Mouse (Mus musculus): ENCODE measurements around the gene Arhgef2.
"Not testable (repeated sequence)": the region's sequence is repeated elsewhere in the genome, so short reads cannot be mapped to it uniquely, and the experiment has no call there.

Arhgef2 gene

DNA sequence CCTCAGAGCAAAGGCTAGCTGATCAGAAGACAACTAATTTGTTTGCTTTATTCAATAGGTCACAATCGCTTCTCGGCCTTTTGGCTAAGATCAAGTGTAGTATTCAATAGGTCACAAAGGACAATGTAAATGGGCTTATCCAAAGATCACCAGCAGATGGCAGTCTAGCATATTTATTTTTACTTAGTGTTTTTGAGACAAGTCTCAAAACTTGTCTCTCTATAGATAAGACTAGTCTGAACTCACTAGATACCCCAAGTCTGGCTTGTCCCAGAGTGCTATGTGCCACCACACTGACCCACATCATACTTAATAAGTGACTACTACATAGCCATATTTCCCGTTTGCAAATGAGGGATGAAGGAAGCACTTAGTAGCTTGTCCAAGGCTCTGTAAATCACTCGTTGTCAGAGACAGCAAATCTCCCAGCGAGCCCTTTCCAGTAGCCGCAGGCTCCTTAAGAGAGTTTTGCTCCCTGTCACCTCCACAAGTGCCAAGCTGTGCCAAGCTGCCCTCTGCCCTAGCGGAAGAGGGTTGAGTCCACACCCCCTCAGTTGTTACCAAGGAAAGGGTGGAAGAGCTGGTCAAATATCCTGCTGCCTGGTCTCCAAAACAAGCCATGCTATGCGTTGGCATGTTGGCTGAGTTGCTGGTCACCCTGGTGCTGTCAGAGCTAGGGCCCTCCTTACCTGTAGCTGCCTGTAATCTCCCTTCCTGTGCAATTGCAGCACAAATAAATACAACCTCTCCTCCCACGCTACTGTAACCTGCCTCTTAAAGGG is 13.6 kb upstream of the Arhgef2 start:
- peak; percentile 83 for DNase-seq

DNA sequence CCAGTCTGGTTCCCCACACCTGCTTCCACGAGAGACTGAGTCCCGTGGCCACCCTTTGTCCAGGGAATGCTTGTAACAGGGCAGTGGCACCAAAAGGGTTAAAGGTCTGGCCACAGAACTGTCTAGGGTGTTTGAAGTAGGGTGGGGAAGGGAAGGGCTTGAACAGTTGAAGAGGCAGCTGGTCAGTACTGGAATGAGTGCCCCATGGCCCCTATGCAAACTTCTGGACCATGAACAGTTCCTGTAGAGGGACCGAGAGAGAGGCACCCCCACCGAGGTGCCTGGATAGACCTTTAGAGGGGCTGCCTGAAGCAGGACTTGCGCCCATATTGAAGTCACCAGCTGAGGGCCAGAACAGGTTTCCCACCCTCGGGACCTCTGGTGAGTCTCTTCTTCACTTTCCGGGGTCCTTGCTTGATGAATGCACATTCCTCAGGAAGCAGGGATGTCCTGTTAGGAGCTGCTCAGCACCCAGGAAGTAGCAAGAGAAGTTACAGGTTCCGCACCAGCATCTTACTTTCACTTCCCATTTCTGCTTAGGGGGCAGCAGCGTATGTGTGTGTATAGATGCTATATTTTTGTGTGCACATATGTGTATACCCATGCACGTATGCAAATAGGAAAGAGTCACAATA is 12.7 kb upstream of the Arhgef2 start:
- no peak for DNase-seq

DNA sequence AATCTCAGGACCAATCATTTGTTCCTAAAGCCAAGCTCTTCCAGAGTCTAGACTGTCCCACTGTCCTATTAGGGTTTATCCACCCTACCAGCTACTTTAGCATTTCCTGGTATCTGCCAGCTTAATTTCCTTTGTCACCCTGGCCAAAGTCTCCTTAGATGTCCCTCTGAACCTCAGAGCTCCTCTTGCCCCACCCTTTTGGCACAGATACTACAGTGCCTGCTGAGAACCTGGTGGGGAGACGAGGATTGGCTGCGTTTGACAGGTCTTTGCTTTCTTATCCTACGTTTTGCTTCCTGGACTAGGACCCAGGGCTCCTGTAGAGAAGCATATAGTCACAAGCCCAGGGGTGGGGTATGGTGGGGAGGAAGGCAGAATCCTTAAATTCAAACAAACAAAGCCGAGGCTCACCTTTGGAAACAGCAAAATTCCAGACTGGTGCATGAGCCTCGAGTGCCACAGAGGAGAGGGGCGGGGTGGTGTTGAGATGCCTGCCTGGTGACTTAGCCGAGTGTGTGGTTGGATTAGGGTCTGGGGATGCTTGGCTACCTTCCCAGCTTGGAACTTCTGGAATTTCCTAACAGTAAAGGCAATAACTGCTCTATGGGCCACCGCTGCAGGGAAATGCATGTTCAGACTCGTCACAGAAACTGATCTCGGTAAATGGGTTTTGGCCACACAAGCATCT is 11.7 kb upstream of the Arhgef2 start:
- no peak for DNase-seq

DNA sequence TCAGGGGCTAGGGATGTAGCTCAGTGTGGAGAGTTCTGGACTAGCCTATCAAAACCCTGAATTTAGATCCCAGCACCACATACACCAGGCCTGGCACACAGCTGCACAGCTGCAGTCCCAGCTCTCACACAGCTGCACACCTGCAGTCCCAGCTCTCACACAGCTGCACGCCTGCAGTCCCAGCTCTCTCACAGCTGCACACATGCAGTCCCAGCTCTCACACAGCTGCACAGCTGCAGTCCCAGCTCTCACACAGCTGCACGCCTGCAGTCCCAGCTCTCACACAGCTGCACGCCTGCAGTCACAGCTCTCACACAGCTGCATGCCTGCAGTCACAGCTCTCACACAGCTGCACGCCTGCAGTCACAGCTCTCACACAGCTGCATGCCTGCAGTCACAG is 9.2 kb upstream of the Arhgef2 start:
- DNase-seq: not testable (repeated sequence)

DNA sequence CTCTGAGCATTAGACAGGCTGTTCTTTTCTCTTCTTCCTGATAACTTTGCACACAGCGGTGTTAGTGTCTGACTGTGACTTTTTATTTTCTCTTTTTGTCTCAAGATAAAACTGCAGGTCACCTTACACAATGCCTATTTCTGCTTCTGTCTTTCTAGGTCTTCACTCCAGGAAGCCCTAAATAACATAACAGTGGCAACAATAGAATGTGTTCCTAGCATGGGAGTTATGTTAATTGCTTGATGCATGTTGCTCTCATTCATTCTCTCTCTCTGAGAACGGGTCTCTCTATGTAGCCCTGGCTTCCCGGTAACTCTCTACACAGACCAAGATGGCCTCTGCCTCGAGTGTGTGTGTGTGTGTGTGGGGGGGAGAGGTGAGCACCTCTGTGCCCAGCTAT is 3.3 kb upstream of the Arhgef2 start:
- no peak for DNase-seq

DNA sequence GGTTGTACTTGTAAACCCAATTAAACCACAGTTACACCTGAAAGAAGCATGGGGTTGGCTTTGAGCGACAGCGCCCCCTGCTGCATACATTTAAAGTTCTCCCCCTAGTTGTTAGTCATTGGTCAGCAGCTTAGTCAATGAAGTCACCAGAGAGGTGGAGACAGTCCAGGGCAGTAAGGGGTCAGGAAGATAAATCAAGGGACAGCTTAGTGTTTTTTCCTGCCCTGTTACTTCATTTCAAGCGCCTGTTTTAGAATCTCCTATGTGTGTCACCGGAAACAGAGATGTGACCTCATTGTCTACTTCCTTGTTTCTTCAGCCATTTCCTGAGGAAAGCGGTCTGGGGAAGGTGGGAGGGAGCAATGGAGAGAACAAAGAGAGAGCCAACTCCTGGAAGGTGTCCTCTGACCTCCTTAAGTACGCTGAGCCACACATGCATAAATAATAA is 2.0 kb upstream of the Arhgef2 start:
- DNase-seq: peak; percentile 65

DNA sequence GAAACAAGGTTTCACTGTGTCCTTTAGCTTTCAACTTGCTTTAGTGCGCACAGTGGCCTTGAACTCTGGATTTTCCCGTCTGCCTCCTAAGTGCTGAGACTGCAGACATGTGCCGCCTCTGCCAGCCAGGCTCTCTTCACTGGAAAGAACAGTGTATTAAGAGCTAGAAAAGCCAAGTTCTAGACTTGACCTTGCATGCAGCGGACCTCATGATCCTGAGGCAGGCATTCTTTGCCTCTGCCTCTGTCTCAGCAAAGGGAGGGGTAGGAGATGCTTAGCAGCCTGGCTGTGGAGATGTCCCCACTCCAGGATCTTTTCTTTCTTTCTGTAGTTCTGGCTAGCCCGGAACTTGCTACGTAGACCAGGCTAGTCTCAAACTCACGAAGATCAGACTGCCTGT is 903 bp upstream of the Arhgef2 start:
- DNase-seq: no peak

DNA sequence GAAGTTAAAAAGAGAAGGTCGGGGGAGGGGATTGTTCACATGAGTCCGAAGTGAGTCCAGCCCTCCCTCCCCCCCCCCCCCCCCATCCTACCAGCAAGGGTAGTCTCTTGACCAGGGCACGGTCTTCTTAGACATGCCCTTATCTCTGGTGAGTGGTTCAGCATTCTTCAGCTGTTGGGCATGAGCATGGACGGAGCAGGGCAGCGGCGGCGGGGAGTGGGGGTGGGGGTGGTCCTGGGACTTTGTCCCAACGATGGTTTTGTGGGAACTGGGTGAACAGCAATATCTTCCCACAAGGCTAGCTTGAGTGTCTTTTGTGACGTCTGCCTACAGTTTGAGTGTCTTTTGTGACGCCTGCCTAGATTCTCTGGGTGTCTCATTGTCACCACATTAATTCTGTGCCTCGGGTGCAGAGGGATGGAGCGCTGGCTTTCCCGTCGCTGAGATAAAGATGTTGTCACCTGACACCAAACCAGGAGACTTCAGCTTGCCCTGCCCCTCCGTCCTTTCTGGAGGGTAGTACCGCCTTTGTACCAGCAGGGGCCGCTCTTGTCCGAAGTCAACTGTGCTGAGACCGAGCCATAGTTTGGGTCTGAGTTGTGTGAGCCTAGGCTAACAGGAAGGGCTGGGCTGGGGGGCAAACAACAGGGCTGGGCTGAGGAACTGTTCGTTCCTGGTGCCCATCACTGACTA is 1.4 kb downstream of the Arhgef2 start:
- peak; percentile 90 for DNase-seq

DNA sequence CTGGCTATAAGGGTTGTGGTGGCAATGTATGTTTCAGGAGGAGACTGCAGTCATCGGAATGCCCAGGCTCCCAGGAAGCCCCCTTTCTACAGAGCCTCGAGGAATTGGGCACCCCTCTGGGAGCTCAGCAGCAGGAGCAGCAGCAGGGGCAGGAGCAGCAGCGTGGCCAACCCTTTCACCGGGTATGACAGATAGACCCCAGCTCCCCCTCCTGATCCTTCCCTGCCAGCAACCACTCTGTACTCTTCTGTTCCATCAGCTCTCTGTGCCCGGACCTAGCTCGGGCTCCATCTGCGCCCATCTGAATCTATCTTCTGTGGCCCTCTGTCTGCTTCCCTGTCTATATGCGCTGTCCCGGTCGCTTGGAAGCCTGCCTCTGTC is 2.0 kb downstream of the Arhgef2 start:
- no peak for DNase-seq

DNA sequence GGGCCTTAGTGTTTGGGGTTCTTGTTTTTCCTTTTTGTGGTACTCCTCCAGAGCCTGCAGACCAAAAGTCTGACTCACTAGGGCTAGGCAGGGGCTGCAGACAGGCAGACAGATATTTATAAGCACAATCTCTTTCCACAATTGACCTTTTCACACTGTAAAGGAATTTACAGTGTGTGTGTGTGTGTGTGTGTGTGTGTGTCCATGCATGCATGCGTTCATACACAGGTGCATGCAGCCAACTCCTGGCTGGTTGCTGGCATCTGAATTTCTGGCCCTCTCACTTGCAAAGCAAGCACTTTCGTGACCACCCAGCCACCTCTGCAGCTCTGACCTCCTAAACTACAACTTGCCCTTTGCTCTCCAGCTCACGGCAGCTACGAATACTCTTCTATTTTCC is 3.3 kb downstream of the Arhgef2 start:
- no peak for DNase-seq

DNA sequence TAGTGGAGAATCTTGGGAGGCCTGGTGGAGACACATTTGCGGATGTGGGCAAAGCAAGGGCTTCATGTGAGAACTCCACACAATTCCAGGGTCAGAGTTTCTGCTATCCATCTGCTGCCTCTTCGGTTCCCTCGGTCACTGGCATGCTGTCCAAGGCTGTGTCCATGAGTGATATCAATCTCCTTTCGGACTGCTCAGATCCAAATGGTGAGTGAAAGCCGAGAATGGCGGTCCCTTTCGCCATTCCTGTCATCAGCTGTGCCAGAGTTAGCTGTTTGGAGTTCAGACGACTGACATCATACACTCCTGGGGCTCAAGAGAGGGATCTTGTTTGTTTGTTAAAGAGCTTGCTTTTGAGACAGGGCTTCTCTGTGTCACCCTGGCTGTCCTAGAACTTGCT is 8.7 kb downstream of the Arhgef2 start:
- DNase-seq: no peak

DNA sequence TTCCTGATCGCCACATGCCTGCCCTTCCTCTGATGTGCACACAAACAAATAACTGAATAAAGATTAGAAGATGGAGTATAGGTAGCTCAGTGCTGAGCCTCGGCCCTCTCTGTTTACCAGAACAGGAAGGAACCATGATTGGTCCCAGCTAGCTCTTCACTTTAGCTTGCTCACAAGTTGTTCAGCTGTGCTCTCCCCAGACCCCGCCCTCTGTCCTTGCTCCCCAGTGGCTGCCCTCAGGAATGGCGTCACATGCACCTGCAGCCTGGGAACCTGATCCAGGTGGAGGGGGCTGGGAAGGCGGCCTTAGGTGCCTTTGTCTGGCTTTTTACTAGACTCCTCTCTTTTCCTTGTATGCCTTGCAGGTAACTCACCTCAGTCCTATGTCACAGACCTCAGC is 9.4 kb downstream of the Arhgef2 start:
- no peak for DNase-seq

DNA sequence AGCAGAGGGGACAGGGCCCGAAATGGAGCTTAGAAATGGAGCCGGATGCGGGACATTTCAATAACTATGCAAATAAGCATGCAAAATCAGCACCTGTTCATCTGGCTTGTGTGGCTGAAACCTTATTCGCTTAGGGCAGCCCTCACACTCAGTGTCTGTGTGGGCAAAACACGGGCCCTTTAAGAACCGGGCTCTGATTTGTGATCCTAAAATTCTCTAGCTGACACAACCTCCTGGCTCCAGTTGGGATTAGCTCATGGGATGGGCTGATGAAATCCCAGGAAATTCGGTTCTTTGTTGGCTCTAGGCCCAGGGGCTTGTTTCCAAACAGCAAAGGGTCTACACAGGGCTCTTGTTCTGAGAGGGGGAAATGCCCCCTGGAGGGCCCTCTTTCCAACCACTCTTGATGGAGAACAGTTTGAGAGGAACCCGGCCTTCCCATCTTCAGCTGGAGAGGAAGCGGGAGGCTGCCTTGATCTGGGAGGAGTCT is 10.2 kb downstream of the Arhgef2 start:
- DNase-seq: no peak

DNA sequence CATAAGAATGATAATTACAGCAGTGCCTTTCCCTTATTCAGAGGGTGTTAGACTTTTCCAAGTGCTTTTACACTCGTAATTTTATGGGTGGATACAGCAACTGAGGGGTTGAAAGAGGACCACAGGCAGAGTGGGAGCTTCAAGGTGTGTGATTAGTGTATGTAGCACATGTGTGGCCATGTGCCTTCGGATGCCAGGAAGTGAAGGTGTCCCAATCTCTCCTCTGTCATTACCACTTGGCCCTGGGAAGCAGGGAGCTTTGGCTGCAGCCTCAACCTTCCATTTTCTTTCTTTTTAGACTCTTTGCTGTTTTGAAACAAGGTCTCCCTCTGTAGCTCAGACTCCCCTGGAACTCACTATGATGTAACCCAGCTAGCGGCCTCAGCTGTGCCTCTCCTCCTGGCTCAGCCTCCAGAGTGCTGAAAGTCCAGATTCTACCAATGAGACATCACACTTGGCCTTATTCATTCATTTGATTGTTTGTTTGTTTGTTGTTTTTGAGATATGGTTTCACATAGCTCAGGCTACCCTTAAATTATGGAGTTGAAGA is 11.3 kb downstream of the Arhgef2 start:
- DNase-seq: no peak

DNA sequence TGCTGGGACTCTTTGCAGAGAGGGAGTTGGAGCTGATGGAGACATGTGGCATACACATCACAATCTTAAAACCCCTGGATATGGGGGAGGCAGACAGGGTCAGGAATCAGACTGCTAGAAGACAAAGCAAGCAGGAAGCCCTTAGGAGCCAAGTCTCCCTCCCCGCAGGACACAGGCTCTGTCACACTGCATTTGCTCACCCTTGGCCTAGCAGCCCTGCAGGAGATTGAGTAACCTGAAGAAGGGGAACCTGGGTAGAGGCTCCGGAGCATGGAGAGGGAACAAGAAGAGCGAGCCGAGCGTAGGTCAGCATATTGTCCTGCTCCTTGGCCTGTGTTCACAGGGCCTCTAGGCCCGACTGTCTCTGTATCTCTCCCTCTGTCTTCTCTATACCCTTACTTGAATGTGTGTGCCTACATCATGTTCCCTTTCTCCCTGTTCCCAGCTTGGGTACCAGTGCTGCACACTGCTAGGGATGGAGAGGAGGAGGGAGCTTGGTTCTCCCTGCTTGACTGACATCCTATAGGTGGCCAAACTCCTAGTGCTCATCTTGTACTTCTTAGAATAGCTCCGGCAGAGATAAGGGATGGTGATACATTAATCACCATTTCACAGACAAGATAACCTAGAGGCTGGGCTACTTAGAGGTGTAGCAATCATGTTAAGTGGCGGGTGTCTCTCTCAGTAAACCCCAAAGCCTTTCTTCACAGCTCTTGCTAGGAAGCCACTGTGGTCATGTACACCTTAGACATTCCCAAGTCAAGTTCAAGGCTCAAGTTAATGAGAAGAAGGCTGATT is 12.5 kb downstream of the Arhgef2 start:
- DNase-seq: no peak

DNA sequence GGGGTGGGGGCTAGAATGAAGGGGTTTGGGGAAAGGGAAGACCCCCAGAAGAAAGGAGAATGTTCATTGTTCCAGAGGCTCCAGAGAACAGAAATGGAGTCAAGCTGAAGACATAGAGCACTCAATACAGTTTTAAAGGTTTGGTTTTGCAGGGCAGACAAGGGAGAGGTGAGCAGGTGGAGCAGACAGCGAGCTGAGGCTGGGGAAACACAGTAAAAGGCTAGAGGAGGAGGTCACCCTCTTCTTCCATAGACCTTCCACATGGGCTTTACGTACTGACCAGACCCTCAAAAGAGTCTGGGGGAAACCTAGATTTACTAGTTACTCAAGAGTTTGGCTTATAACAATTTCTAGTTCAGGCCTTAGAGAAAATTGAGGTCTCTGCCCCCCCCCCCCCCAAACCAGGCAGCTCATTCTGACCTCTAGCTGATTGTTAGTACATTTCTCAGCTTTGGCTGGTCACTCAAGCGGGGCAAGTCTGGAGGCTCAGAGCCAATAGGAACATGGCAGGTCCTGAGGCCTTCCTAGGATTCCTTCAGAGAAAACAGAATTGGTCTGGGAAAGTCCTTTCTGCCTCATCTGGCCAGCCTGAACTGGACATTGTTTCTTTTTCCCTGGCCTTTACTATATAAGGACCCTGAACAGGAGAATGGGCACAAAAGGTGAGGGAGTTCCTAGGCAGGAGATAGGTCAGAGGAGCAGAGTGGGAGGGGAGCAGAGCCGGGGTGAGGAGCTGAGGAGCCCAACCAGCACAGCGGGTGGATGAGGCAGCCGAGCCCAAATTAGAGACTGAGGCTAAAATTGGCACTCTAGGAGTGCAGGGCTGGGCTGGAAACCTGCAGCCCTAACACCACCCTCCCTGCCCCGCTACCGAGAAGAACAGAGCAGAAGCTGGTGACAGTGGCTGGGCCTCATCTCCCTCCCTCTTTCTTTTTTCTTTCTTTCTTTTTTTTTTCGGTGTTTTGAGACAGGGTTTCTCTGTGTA is 13.6 kb downstream of the Arhgef2 start:
- no peak for DNase-seq

DNA sequence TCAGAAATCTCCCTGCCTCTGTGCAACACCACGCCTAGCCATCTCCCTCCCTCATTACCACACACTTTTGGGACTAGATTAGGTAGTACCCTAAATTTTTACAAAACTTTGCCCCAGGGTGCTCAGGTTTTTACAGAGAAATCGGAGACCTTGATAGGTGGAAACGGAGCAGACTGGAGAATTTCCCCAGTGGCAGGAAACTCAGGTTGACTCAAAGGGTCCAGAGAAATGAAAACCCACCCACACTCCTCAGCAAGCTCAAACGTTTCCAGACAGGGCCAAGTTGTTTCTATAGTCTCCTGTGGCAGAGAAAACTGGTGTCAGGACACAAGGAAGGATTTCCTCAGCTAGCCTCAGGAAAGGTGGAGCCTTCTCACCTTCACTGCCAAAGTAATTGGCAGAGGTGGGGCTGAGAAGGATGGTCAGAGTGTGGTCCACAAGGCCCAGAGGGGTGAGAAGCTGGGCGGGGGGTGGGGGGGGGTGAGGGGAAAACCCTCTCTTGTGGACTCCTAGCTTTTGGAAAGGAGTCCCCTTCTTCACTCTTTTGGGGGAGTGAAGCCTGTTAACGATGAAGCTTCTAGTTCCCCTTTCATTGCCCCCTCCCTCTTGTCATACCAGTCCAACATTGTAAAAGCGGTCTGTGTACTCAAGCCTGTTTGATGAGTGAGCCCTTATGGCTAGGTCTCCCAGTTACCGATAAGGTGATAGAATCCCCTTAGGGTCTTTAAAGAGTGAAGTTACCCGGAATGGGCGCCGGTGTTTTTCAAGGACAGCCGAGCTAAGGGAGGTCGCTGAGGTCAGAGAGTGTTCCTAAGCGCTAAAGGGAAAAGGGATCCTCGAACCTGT is 14.6 kb downstream of the Arhgef2 start:
- no peak for DNase-seq

DNA sequence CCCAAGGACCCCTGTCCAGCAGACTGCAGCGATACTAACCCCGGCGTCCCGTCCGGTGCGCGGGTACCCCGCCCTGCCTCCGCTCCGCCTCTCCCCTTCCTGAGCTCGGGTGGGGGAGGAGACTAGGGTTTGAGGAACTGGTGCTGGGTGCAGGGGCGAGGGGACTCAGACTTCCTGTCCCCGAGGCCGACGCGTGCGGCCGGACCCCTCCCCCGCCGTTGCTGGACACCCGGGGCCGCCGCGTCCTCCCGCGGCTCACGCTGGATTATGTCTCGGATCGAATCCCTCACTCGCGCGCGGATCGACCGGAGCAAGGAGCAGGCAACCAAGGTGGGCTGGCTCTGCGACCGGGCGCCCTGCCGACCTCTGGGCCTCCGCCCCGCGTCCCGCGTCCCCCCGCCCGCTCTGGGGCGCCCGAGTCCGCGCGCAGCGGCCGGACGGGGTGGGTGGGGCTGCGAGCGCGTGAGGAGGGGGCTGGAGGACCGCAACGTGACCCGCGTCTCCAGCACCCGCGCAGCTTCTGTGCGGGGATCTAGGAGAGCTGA is 15.3 kb downstream of the Arhgef2 start:
- DNase-seq: peak; percentile 90

DNA sequence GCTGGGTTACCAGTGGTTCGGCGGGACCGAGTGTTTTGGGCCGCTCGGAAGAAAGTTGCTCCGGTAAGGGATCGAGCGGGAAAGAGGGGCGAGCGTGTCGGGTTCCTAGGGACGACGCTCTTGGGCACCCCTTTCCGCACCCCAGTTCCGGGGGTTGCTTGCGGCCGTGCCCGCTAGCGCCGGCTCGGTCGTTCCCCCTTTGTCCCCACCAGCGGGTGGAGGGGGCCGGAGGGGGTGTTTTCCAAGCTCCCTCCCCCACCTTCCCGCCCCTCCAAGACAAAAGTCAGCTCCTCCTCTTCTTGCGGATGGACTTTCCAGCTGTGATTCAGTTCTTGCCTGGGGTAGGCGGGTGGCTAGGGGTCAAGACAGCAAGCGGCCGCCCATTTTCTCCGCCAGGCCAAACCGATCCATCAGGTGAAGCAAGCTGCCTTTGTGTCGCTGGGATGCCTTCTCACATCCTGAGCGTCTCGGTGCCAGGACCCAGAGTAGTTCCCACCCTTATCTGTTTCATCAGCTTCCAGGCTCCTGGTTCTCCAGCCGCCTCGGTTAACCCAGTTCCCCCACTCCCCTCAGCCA is 15.9 kb downstream of the Arhgef2 start:
- DNase-seq: peak; percentile 82
